ENCODE assay signal across 11 mouse cellular contexts in genomic region chr1:194310373-194310772, GRCm38 (mm10).
DNase-seq lines count a peak whose midpoint lies in the region; ATAC-seq and TF ChIP-seq lines count a peak whose summit lies in the region.
"Had no signal": no experiment of that assay in that cellular context is flagged by ENCODE, and none has a peak within 500 bp of the region (broad histone marks: within the 10 kb centered on the region; RNA-seq: fewer than 3 reads in every experiment).

No protein-coding gene starts in this region.

- no peaks in the 10 kb centered on the region for H3K27me3 ChIP-seq in lung, embryonic 14.5 days (ENCODE audit: insufficient read depth, low read length)
- peaks cover 16% of the 10 kb centered on the region for H3K27me3 ChIP-seq in heart, embryonic 12.5 days (replicated peaks)
- H3K27me3 ChIP-seq: limb, embryonic 13.5 days had no signal

- no peaks in the 10 kb centered on the region for H3K36me3 ChIP-seq in lung, embryonic 14.5 days (ENCODE audit: insufficient read depth)
- no peaks in the 10 kb centered on the region for H3K36me3 ChIP-seq in heart, embryonic 12.5 days
- H3K36me3 ChIP-seq: limb, embryonic 13.5 days had no signal

- no peak for TF ChIP-seq CTCF in lung, embryonic 14.5 days (IDR thresholded peaks at IDR 0.05; ENCODE audit: low read depth)

- DNase-seq in lung, embryonic 14.5 days, result peak; percentile 15
- no peak for DNase-seq in lung, adult 18-20 months
- DNase-seq in cerebellum, adult 8-10 months, result peak; percentile 27
- DNase-seq in embryo, embryonic 11.5 days (ENCODE audit: low read depth, low spot score), result peak; percentile 16
- DNase-seq in mesoderm, embryonic 11.5 days (ENCODE audit: low read depth, low spot score), result peak; percentile 50
- no peak for DNase-seq in heart, adult 9 months (ENCODE audit: low spot score in 2 of 2)
- DNase-seq in right cerebral cortex, postnatal 4 days, result no peak

- WGBS in lung, embryonic 14.5 days, result 20% methylated on average over 2 of the region's 2 CpGs
- 33% methylated on average over 2 of the region's 2 CpGs for WGBS in heart, embryonic 12.5 days

- ATAC-seq in lung, embryonic 14.5 days (ENCODE audit: insufficient read depth), result peak; percentile 73; the same call in 1 of the 2 replicates
- ATAC-seq in heart, embryonic 12.5 days (ENCODE audit: insufficient number of reproducible peaks, low FRiP score), result no peak

- no peak overlapping the region for H3K4me2 ChIP-seq in lung, embryonic 14.5 days
- H3K4me2 ChIP-seq in heart, embryonic 12.5 days, result no peak overlapping the region
- H3K4me2 ChIP-seq: limb, embryonic 13.5 days had no signal

- H3K4me3 ChIP-seq in lung, embryonic 14.5 days (ENCODE audit: low read depth, low read length), result no peak overlapping the region
- H3K4me3 ChIP-seq in heart, embryonic 12.5 days, result no peak overlapping the region
- H3K4me3 ChIP-seq: layer of hippocampus, adult 2 months; limb, embryonic 13.5 days had no signal

- H3K9me3 ChIP-seq in lung, embryonic 14.5 days (ENCODE audit: low read depth, low read length), result no peaks in the 10 kb centered on the region
- H3K9me3 ChIP-seq in heart, embryonic 12.5 days (replicated peaks), result no peaks in the 10 kb centered on the region
- H3K9me3 ChIP-seq: limb, embryonic 13.5 days had no signal

- H3K27ac ChIP-seq in lung, embryonic 14.5 days (ENCODE audit: low read depth), result no peak overlapping the region
- no peak overlapping the region for H3K27ac ChIP-seq in heart, embryonic 12.5 days (ENCODE audit: poor library complexity, severe bottlenecking)
- H3K27ac ChIP-seq: layer of hippocampus, adult 2 months; limb, embryonic 13.5 days; macrophage had no signal

- H3K4me1 ChIP-seq in lung, embryonic 14.5 days (ENCODE audit: insufficient read depth), result peaks cover 4% of the 10 kb centered on the region; the same call in 1 of the 2 replicates
- no peaks in the 10 kb centered on the region for H3K4me1 ChIP-seq in heart, embryonic 12.5 days (replicated peaks)

- H3K9ac ChIP-seq in lung, embryonic 14.5 days, result no peak overlapping the region
- no peak overlapping the region for H3K9ac ChIP-seq in heart, embryonic 12.5 days
- H3K9ac ChIP-seq: limb, embryonic 13.5 days had no signal

Comparison
In these comparisons a context has a peak if more than half of its experiments do, and no peak if none do; other contexts are left out.
1. DNase-seq: peak in lung, embryonic 14.5 days (single experiment), cerebellum, adult 8-10 months (single experiment), embryo, embryonic 11.5 days (single experiment) and mesoderm, embryonic 11.5 days (single experiment); none in lung, adult 18-20 months (0 of 2), heart, adult 9 months (0 of 2) and right cerebral cortex, postnatal 4 days (single experiment).